Mouse (Mus musculus) intestine, embryonic 14.5 days (tissue): ENCODE data around the gene Pdlim4. TPM values are rescaled to one million over a fixed set of nuclear protein-coding genes. Genes with fewer than 3 reads are reported as not detected.
"Not testable (repeated sequence)": the region's sequence is repeated elsewhere in the genome, so short reads cannot be mapped to it uniquely, and the experiment has no call there.

Experiments used
- ATAC-seq: fragments of 200-750 bp; cut with Nextera tagmentation; replicated peaks from 2 replicates; pipeline ENCODE4 v1.8.0; 2017; ENCODE audit warnings: low read depth, moderate number of reproducible peaks, moderate TSS enrichment, moderate library complexity; ENCODE audit not compliant: low FRiP score, low TSS enrichment
- DNase-seq: peaks from one replicate; pipeline ENCODE4 v3.0.0-alpha.2; 2018; ENCODE audit warnings: low spot score
- H3K27ac ChIP-seq: fragments of 300-500 bp; sonication (generic); 2 replicates; pipeline ENCODE4 v1.5.1; 2014; ENCODE audit warnings: low read depth, mild to moderate bottlenecking, control low read depth
- H3K27me3 ChIP-seq: fragments of 300-500 bp; sonication (generic); replicated peaks from 2 replicates; pipeline ENCODE4 v1.6.1; 2014; ENCODE audit warnings: low read length, control low read depth; ENCODE audit not compliant: control insufficient read depth, insufficient read depth
- H3K36me3 ChIP-seq: fragments of 300-500 bp; sonication (generic); 2 replicates; pipeline ENCODE4 v1.6.1; 2014; ENCODE audit warnings: low read length, control low read depth; ENCODE audit not compliant: control insufficient read depth, insufficient read depth
- H3K4me1 ChIP-seq: fragments of 300-500 bp; sonication (generic); replicated peaks from 2 replicates; pipeline ENCODE4 v1.6.1; 2014; ENCODE audit warnings: low read length, control low read depth, mixed read lengths; ENCODE audit not compliant: control insufficient read depth, insufficient read depth
- H3K4me2 ChIP-seq: fragments of 300-500 bp; sonication (generic); 2 replicates; pipeline ENCODE4 v1.6.1; 2014; ENCODE audit warnings: low read length
- H3K4me3 ChIP-seq: fragments of 300-500 bp; sonication (generic); 2 replicates; pipeline ENCODE4 v1.5.1; 2014; ENCODE audit warnings: low read depth, low read length, control low read depth, mixed read lengths
- H3K9ac ChIP-seq: fragments of 300-500 bp; sonication (generic); 2 replicates; pipeline ENCODE4 v1.6.1; 2014; ENCODE audit warnings: mild to moderate bottlenecking, low read length
- H3K9me3 ChIP-seq: fragments of 300-500 bp; sonication (generic); 2 replicates; pipeline ENCODE4 v1.6.1; 2016; ENCODE audit warnings: low read length, control low read depth; ENCODE audit not compliant: control insufficient read depth
- whole genome bisulfite sequencing: fragments of 180-500 bp; shearing (Covaris S2); extraction: QIAGEN DNeasy Blood & Tissue Kit; methylation state at CpG from one replicate; pipeline ENCODE4 v1.1.7; 2014; 5-methylcytosine and 5-hydroxymethylcytosine counted together
- polyA plus RNA-seq: library from polyadenylated mRNA; unstranded; fragments of >200 nt; fragmentation: Nextera tagmentation; extraction: Ambion mirVana; gene quantifications from 2 replicates; pipeline ENCODE4 v1.2.1, GENCODE M21; 2014

The Pdlim4 gene
- polyA plus RNA-seq, 1 experiment from 2014 or later: 48.2 TPM

DNA sequence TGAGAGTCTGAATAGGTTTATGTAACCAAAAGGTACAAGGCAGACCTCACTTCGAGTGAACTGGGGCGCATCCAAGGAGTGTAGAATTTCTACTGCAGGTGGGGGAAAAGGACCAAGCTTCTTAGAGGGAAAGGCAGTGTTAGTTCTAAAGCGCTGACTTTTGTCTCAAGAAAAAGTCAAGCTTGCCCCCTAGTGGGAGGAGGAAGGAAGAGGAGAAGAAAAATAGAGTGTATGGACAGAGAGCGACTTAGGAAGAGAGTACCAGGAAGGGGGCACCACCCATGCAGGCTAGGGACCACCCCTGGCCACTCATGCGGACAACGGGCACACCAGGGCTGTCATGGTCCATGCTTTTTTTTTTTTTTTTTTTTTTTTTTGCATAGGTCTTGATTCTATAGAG lies 14.6 kb downstream of the Pdlim4 start:
- H3K9me3 ChIP-seq: no peaks in the 10 kb centered on the region
- H3K36me3 ChIP-seq: peaks cover 18% of the 10 kb centered on the region
- H3K4me1 ChIP-seq: peaks cover 16% of the 10 kb centered on the region
- no peak for DNase-seq
- no peak for ATAC-seq
- H3K27ac ChIP-seq: no peak overlapping the region
- no peak overlapping the region for H3K4me3 ChIP-seq
- H3K4me2 ChIP-seq: no peak overlapping the region
- 42% methylated on average over 6 of the region's 6 CpGs for WGBS
- no peak overlapping the region for H3K9ac ChIP-seq
- H3K27me3 ChIP-seq: no peaks in the 10 kb centered on the region

GRCm38 (mm10) chr11:54053090-54053489 lies 15.7 kb downstream of the Pdlim4 start:
- Histone ChIP-seq H3K36me3 (peaks cover 18% of the 10 kb centered on the region), H3K4me1 (peaks cover 4% of the 10 kb centered on the region; the same call in 1 of the 2 replicates)
- ATAC-seq: no peak

DNA sequence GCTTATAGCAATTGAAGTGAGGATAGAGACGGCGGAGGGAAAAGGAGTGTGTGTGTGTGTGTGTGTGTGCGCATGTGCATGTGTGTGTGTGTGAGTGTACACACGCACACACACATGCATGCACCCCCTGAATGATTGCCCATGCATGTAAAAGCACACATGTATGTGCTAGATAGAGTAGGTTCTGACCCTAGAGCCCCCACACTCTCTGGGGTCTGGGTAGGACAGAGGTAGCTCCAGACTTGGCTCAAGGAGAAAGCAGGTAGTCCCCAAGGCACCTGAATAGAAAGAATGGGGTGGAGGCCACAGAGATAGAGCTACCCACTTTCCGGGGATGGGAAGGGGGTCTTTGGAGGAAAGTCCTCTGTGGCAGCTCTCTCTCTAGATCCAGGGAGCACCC lies 16.7 kb downstream of the Pdlim4 start:
- Histone ChIP-seq H3K27ac (no peak overlapping the region), H3K36me3 (peaks cover 18% of the 10 kb centered on the region), H3K4me3 (no peak overlapping the region), H3K4me2 (no peak overlapping the region), H3K9ac (no peak overlapping the region), H3K4me1 (peaks cover under 1% of the 10 kb centered on the region; the same call in 1 of the 2 replicates), H3K9me3 (no peaks in the 10 kb centered on the region), H3K27me3 (no peaks in the 10 kb centered on the region)
- 94% methylated on average over 5 of the region's 5 CpGs for WGBS
- DNase-seq: no peak
- ATAC-seq: no peak

More at GRCm38 (mm10) chr11:54053090-54053489, 15.7 kb downstream of the Pdlim4 start:
- no peak overlapping the region for H3K4me2 ChIP-seq
- 86% methylated on average over 7 of the region's 7 CpGs for WGBS
- H3K27ac ChIP-seq: no peak overlapping the region
- no peak for DNase-seq
- no peaks in the 10 kb centered on the region for H3K27me3 ChIP-seq
- H3K9me3 ChIP-seq: no peaks in the 10 kb centered on the region
- H3K4me3 ChIP-seq: no peak overlapping the region
- H3K9ac ChIP-seq: no peak overlapping the region

- ATAC-seq: no peak
- 86% methylated on average over 7 of the region's 7 CpGs for WGBS
These were observed 17.7 kb downstream of the Pdlim4 start for GRCm38 (mm10) chr11:54051161-54051560.

DNA sequence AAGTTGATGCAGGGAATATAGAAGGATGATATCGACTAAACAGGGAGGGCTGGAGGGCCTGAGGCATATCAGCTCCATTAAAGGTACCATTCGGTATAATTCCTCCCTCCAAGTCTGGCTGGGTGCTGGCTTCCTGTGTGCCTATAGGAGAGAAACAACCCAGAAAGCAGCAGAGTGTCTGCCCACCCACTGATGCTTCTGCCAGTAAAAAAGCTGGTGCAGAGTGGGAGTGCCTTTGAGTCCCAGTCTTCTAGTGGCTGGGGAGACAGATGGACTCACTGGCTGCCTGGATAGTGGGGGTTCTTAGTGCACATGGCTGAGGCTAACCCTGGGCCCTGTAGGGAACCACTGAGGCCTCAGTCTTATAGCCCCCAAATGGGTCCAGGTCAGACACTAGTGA lies 18.6 kb downstream of the Pdlim4 start:
- Histone ChIP-seq H3K36me3 (peaks cover 9% of the 10 kb centered on the region), H3K9me3 (no peaks in the 10 kb centered on the region), H3K27ac (no peak overlapping the region), H3K4me3 (no peak overlapping the region), H3K4me1 (no peaks in the 10 kb centered on the region), H3K27me3 (no peaks in the 10 kb centered on the region), H3K9ac (no peak overlapping the region), H3K4me2 (no peak overlapping the region)
- 74% methylated on average over 2 of the region's 2 CpGs for WGBS
- ATAC-seq (no peak), DNase-seq (no peak)

More at GRCm38 (mm10) chr11:54051161-54051560, 17.7 kb downstream of the Pdlim4 start:
- Histone ChIP-seq H3K27me3 (no peaks in the 10 kb centered on the region), H3K27ac (no peak overlapping the region), H3K9me3 (no peaks in the 10 kb centered on the region), H3K36me3 (peaks cover 18% of the 10 kb centered on the region), H3K4me1 (no peaks in the 10 kb centered on the region), H3K4me2 (no peak overlapping the region), H3K4me3 (no peak overlapping the region), H3K9ac (no peak overlapping the region)
- no peak for DNase-seq

DNA sequence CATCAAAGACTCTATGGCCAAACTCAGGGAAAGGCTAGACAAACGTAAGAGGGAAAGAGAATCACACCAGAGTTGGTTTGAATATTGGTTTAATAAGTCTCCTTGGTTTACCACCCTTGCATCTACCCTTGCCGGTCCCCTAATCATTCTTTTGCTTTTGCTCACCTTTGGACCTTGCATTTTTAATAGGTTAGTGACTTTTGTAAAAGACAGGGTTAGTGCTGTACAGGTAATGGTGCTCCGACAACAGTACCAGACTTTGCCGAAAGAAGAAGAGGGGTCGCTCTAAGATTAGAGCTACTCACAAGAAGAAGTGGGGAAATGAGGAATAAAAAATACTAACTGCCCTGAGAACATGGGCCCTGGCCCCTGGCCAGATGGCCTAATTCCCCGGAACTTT lies 28.1 kb downstream of the Pdlim4 start:
- 95% methylated on average over 6 of the region's 6 CpGs for WGBS

DNA sequence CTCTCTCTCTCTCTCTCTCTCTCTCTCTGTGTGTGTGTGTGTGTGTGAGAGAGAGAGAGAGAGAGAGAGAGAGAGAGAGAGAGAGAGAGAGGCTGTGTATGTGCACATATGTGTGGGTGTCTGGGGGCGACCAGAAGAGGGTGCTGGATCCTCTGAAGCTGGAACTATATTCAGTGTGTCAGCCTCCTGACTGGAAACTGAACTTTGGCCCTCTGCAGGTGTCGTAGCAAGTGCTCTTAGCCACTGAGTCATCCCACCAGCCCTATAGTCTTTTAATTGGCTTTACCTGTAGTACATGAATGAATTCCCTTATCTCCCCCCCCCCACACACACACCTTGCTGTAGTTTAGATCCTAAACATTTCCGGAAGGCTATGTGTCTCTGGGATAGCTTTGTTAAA lies 35.9 kb downstream of the Pdlim4 start:
- 100% methylated on average over 1 of the region's 3 CpGs for WGBS
- not testable (repeated sequence) for ATAC-seq, H3K9me3 ChIP-seq, H3K4me2 ChIP-seq, H3K27me3 ChIP-seq, H3K4me3 ChIP-seq, DNase-seq, H3K36me3 ChIP-seq, H3K4me1 ChIP-seq, H3K27ac ChIP-seq, H3K9ac ChIP-seq

More for the DNA sequence above, 28.1 kb downstream of the Pdlim4 start:
- Histone ChIP-seq H3K27me3 (no peaks in the 10 kb centered on the region), H3K9ac (no peak overlapping the region), H3K36me3 (no peaks in the 10 kb centered on the region), H3K4me1 (no peaks in the 10 kb centered on the region), H3K4me2 (no peak overlapping the region), H3K4me3 (no peak overlapping the region), H3K9me3 (no peaks in the 10 kb centered on the region), H3K27ac (no peak overlapping the region)
- no peak for DNase-seq
- no peak for ATAC-seq

- Histone ChIP-seq H3K4me1 (peaks cover 4% of the 10 kb centered on the region), H3K27me3 (0 out of 2 replicates have a peak, but pooled peaks cover 14% of the 10 kb centered on the region), H3K4me3 (no peak overlapping the region), H3K27ac (no peak overlapping the region), H3K9me3 (no peaks in the 10 kb centered on the region), H3K36me3 (no peaks in the 10 kb centered on the region), H3K4me2 (no peak overlapping the region), H3K9ac (no peak overlapping the region)
- DNase-seq: no peak
- WGBS: 87% methylated on average over 4 of the region's 4 CpGs
- ATAC-seq: no peak
These were observed 39.8 kb downstream of the Pdlim4 start for GRCm38 (mm10) chr11:54028997-54029396.
